Mouse (Mus musculus) stomach, postnatal 0 days (tissue): ENCODE data around the gene Ptprm. TPM values are rescaled to one million over a fixed set of nuclear protein-coding genes. Genes with fewer than 3 reads are reported as not detected.

ENCODE experiments used
- ATAC-seq: fragments of 200-750 bp; cut with Nextera tagmentation; 2 replicates; pipeline ENCODE4 v1.8.0; 2017; ENCODE audit not compliant: low FRiP score, low TSS enrichment
- DNase-seq: peaks from one replicate; pipeline ENCODE4 v3.0.0-alpha.2; 2016; ENCODE audit warnings: low spot score
- H3K27ac ChIP-seq: fragments of 300-500 bp; sonication (generic); replicated peaks from 2 replicates; pipeline ENCODE4 v1.5.1; 2014; ENCODE audit warnings: mild to moderate bottlenecking, control low read depth
- H3K27me3 ChIP-seq: fragments of 300-500 bp; sonication (generic); 2 replicates; pipeline ENCODE4 v1.6.1; 2014; ENCODE audit warnings: low read length; ENCODE audit not compliant: control insufficient read depth, insufficient read depth
- H3K36me3 ChIP-seq: fragments of 300-500 bp; sonication (generic); 2 replicates; pipeline ENCODE4 v1.6.1; 2014; ENCODE audit warnings: low read length, mixed read lengths; ENCODE audit not compliant: control insufficient read depth, insufficient read depth
- H3K4me1 ChIP-seq: fragments of 300-500 bp; sonication (generic); replicated peaks from 2 replicates; pipeline ENCODE4 v1.6.1; 2014; ENCODE audit warnings: antibody characterized with exemption; ENCODE audit not compliant: control insufficient read depth, insufficient read depth
- H3K4me2 ChIP-seq: fragments of 300-500 bp; sonication (generic); replicated peaks from 2 replicates; pipeline ENCODE4 v1.6.1; 2014; ENCODE audit warnings: low read depth, mild to moderate bottlenecking, control low read depth, moderate library complexity
- H3K4me3 ChIP-seq: fragments of 300-500 bp; sonication (generic); 2 replicates; pipeline ENCODE4 v1.5.1; 2014; ENCODE audit warnings: low read depth, low read length, control low read depth
- H3K9ac ChIP-seq: fragments of 300-500 bp; sonication (generic); 2 replicates; pipeline ENCODE4 v1.6.1; 2014; ENCODE audit warnings: mild to moderate bottlenecking, low read length, control low read depth, mixed read lengths
- H3K9me3 ChIP-seq: fragments of 300-500 bp; sonication (generic); 2 replicates; pipeline ENCODE4 v1.6.1; 2016; ENCODE audit warnings: low read length; ENCODE audit not compliant: control insufficient read depth
- CTCF ChIP-seq: IDR thresholded peaks from 2 replicates; pipeline ENCODE4 v1.5.1; 2016; ENCODE audit warnings: antibody characterized with exemption, low read depth, mild to moderate bottlenecking, moderate library complexity
- EP300 ChIP-seq: optimal IDR thresholded peaks from 2 replicates; pipeline ENCODE3; 2016; ENCODE audit warnings: antibody characterized with exemption
- WGBS: fragments of 180-500 bp; shearing (Covaris S2); extraction: QIAGEN DNeasy Blood & Tissue Kit; methylation state at CpG from one replicate; pipeline ENCODE4 v1.1.7; 2014; 5-methylcytosine and 5-hydroxymethylcytosine counted together
- polyA plus RNA-seq: library from polyadenylated mRNA; unstranded; fragments of >200 nt; fragmentation: Nextera tagmentation; extraction: Ambion mirVana; gene quantifications from 2 replicates; pipeline ENCODE4 v1.2.1, GENCODE M21; 2015

The Ptprm gene
- polyA plus RNA-seq, 1 experiment from 2014 or later, result 3.6 TPM

GRCm38 (mm10) chr17:66996016-66996415 lies 358.2 kb downstream of the Ptprm start:
- Histone ChIP-seq H3K4me3 (no peak overlapping the region), H3K4me1 (no peaks in the 10 kb centered on the region), H3K9ac (no peak overlapping the region), H3K36me3 (no peaks in the 10 kb centered on the region), H3K27me3 (no peaks in the 10 kb centered on the region), H3K27ac (no peak overlapping the region), H3K4me2 (no peak overlapping the region), H3K9me3 (no peaks in the 10 kb centered on the region)
- DNase-seq (no peak), ATAC-seq (no peak)
- WGBS, result 91% methylated on average over 6 of the region's 6 CpGs
- TF ChIP-seq EP300 (no peak), CTCF (no peak)

- Histone ChIP-seq H3K36me3 (no peaks in the 10 kb centered on the region), H3K4me2 (no peak overlapping the region), H3K4me1 (no peaks in the 10 kb centered on the region), H3K27me3 (no peaks in the 10 kb centered on the region), H3K9me3 (no peaks in the 10 kb centered on the region), H3K27ac (no peak overlapping the region), H3K9ac (no peak overlapping the region), H3K4me3 (no peak overlapping the region)
- WGBS, result 89% methylated on average over 4 of the region's 4 CpGs
- TF ChIP-seq EP300, result no peak
- no peak for TF ChIP-seq CTCF
- ATAC-seq (no peak), DNase-seq (no peak)
Measured at GRCm38 (mm10) chr17:66991815-66992214, 362.4 kb downstream of the Ptprm start.

GRCm38 (mm10) chr17:66990761-66991160 lies 363.5 kb downstream of the Ptprm start:
- Histone ChIP-seq H3K9me3 (no peaks in the 10 kb centered on the region), H3K4me2 (no peak overlapping the region), H3K9ac (no peak overlapping the region), H3K4me1 (no peaks in the 10 kb centered on the region), H3K36me3 (no peaks in the 10 kb centered on the region), H3K27me3 (no peaks in the 10 kb centered on the region), H3K4me3 (no peak overlapping the region), H3K27ac (no peak overlapping the region)
- DNase-seq, result no peak
- TF ChIP-seq EP300 (no peak), CTCF (no peak)
- 59% methylated on average over 2 of the region's 2 CpGs for WGBS
- no peak for ATAC-seq

DNA sequence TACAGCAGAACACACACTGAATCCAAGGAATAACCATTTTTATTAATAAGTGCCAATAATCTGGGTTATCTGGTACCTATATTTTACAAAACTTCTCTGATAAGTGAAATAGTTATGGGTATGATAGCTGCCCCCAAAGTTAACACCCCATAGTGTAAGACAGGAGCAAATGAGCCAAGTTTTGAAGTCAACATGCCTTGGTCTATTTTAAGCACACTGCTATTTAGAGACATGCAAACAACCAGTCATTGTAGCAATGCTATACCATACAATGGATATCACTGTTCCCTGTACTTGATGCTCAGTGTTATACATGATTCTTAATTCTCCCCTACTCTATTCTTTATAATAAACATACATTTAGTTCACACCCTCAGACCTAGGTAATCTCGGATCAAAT lies 366.2 kb downstream of the Ptprm start:
- DNase-seq (no peak), ATAC-seq (no peak)
- TF ChIP-seq EP300 (no peak), CTCF (no peak)
- no peaks in the 10 kb centered on the region for H3K4me1 ChIP-seq
- H3K27ac ChIP-seq, result no peak overlapping the region
- H3K4me3 ChIP-seq, result no peak overlapping the region
- no peak overlapping the region for H3K4me2 ChIP-seq
- no peaks in the 10 kb centered on the region for H3K9me3 ChIP-seq
- H3K27me3 ChIP-seq, result no peaks in the 10 kb centered on the region
- H3K36me3 ChIP-seq, result no peaks in the 10 kb centered on the region
- no peak overlapping the region for H3K9ac ChIP-seq
- 74% methylated on average over 1 of the region's 1 CpGs for WGBS

GRCm38 (mm10) chr17:66981649-66982048 lies 372.6 kb downstream of the Ptprm start:
- ATAC-seq, result no peak
- no peaks in the 10 kb centered on the region for H3K9me3 ChIP-seq
- no peak for DNase-seq
- no peak overlapping the region for H3K9ac ChIP-seq
- no peak overlapping the region for H3K27ac ChIP-seq
- no peak for TF ChIP-seq EP300
- no peak for TF ChIP-seq CTCF
- H3K4me3 ChIP-seq, result no peak overlapping the region
- no peaks in the 10 kb centered on the region for H3K27me3 ChIP-seq
- WGBS, result 64% methylated on average over 2 of the region's 2 CpGs
- H3K4me1 ChIP-seq, result no peaks in the 10 kb centered on the region
- no peak overlapping the region for H3K4me2 ChIP-seq
- no peaks in the 10 kb centered on the region for H3K36me3 ChIP-seq

DNA sequence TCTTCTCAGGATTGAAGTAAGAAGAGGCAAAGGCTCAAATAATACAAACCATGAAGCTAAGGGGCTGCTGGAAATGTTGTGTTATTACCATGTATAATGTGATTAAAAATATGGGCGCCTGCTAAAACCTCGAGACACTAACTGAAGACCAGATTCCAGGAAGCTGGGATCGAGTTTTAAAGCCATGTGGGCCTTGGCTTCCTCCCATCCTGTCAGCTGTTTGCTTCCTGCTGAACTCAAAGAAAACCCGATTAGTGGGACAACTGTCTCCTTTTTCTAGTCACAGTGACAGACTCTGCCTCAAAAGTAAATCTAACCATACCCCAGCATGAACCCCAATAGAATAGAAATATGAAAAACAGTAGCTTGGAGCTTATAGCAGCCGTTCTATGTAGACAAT lies 374.3 kb downstream of the Ptprm start:
- no peak overlapping the region for H3K27ac ChIP-seq
- 54% methylated on average over 5 of the region's 5 CpGs for WGBS
- H3K9ac ChIP-seq, result no peak overlapping the region
- H3K4me2 ChIP-seq, result no peak overlapping the region
- DNase-seq, result no peak
- TF ChIP-seq CTCF, result no peak
- no peak for TF ChIP-seq EP300
- H3K4me1 ChIP-seq, result no peaks in the 10 kb centered on the region
- H3K36me3 ChIP-seq, result no peaks in the 10 kb centered on the region
- no peaks in the 10 kb centered on the region for H3K27me3 ChIP-seq
- no peaks in the 10 kb centered on the region for H3K9me3 ChIP-seq
- no peak for ATAC-seq
- H3K4me3 ChIP-seq, result no peak overlapping the region
